Comparison of ENCODE assay signal across 21 mouse cellular contexts in the genomic region with DNA sequence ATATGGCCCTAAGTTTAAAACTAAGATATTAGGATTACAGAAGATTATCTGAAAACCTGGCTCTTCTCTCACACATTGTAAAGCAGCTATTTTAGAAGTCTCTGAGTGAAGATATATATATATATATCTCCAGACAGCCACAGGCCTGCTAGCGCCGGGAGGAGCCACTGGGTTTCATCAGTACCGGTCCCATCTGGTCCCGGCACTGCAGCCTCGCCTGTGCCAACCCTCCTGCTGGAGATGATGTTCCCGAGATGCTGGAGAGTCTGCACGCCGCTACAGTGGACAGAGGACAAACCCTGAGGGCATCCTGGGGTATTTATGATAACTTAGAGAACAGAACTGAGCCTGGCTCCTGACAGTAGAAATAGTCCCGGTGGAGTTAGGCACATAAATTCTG. TPM values are rescaled to one million over a fixed set of nuclear protein-coding genes. Genes with fewer than 3 reads are reported as not detected.
DNase-seq lines count a peak whose midpoint lies in the region; TF ChIP-seq lines count a peak whose summit lies in the region.
"Had no signal": no experiment of that assay in that cellular context is flagged by ENCODE, and none has a peak within 500 bp of the region (broad histone marks: within the 10 kb centered on the region; RNA-seq: fewer than 3 reads in every experiment).

No protein-coding gene starts in this region.

- no peak for TF ChIP-seq CTCF in left cerebral cortex, adult 2 months (IDR thresholded peaks at IDR 0.05)

- H3K4me3 ChIP-seq in left cerebral cortex, adult 2 months: no peak overlapping the region
- H3K4me3 ChIP-seq: embryonic facial prominence, embryonic 12.5 days; forebrain, embryonic 15.5 days; heart, embryonic 13.5 days; hindbrain, embryonic 15.5 days had no signal

- intact Hi-C loops in left cerebral cortex, adult 2 months (cut with DNase I): no loop called here

- peak; percentile 26 to 38 for DNase-seq in left cerebral cortex, adult 18-20 months (ENCODE audit: low spot score in 2 of 2)
- DNase-seq in left cerebral cortex, adult 2 months (ENCODE audit: extremely low spot score in 1 of 2, low spot score in 2 of 2): no peak
- peak; percentile 48 for DNase-seq in right cerebral cortex, adult 18-20 months
- no peak for DNase-seq in right cerebral cortex, postnatal 4 days
- peak; percentile 38 for DNase-seq in right cerebral cortex, postnatal 25 days
- DNase-seq in testis, postnatal 10 days (ENCODE audit: low spot score): no peak
- DNase-seq: adrenal gland, adult 8-10 months; adrenal gland, postnatal 36 days; cerebellum, adult 11 months; cerebellum, adult 8-10 months; cerebellum, postnatal 14 days; gastrocnemius, postnatal 36 days; heart, adult 11 months; heart, postnatal 36 days had no signal

- no peak overlapping the region for H3K27ac ChIP-seq in left cerebral cortex, adult 2 months
- H3K27ac ChIP-seq: embryonic facial prominence, embryonic 12.5 days; forebrain, embryonic 15.5 days; heart, embryonic 13.5 days; hindbrain, embryonic 15.5 days had no signal

RNA-seq across cellular contexts. Expression of a gene that starts 23.5 kb away (rescaled TPM):
- under 1 TPM in 1 of 2 experiments, not detected in 1; 0.66 TPM for total RNA-seq in left cerebral cortex, adult 18-20 months (2021)
- total RNA-seq in left cerebral cortex, adult 2 months (2021): not detected
- total RNA-seq: adrenal gland, adult 8-10 months; adrenal gland, postnatal 36 days; common myeloid progenitor, adult 5-6 weeks; ES-E14; gastrocnemius, adult 8-10 months had no signal

RNA-seq across cellular contexts. Expression of a gene that starts 23.6 kb away (rescaled TPM):
- 1 to 10 TPM; 7.1 to 8.7 TPM for total RNA-seq in left cerebral cortex, adult 18-20 months (2021)
- total RNA-seq in left cerebral cortex, adult 2 months (2021): 1 to 10 TPM; 8.4 to 8.8 TPM

RNA-seq across cellular contexts. Expression of a gene that starts 23.9 kb away (rescaled TPM):
- total RNA-seq in left cerebral cortex, adult 18-20 months (2021): 1 to 10 TPM; 4.5 to 8.7 TPM
- total RNA-seq in left cerebral cortex, adult 2 months (2021): 1 to 10 TPM; 4.4 to 6.7 TPM

RNA-seq across cellular contexts. Expression of a gene that starts 26.1 kb away (rescaled TPM):
- total RNA-seq in left cerebral cortex, adult 18-20 months (2021): under 1 TPM; 0.35 to 0.74 TPM
- total RNA-seq in left cerebral cortex, adult 2 months (2021): 1 to 10 TPM; 1.1 to 1.8 TPM
- total RNA-seq: adrenal gland, postnatal 36 days; common myeloid progenitor, adult 5-6 weeks had no signal

Comparison
In these comparisons a context has a peak if more than half of its experiments do, and no peak if none do; other contexts are left out.
1. DNase-seq: peak in left cerebral cortex, adult 18-20 months (2 of 2), right cerebral cortex, adult 18-20 months (single experiment) and right cerebral cortex, postnatal 25 days (single experiment); none in left cerebral cortex, adult 2 months (0 of 2), right cerebral cortex, postnatal 4 days (single experiment) and testis, postnatal 10 days (single experiment).